Mouse (Mus musculus): ENCODE results near the gene Plet1.

The Plet1 gene

GRCm38 (mm10) chr9:50494311-50494710 lies at the start of gene Plet1:
Gene Plet1, plus strand, starts transcription at chr9:50494525.
- DNase-seq (ENCODE audit: low read depth, low spot score) = no peak

- DNase-seq (ENCODE audit: low read depth, low spot score) = no peak
Measured at GRCm38 (mm10) chr9:50449048-50449447, 45.3 kb upstream of the Plet1 start.

- DNase-seq (ENCODE audit: low read depth, low spot score) = peak; percentile 41
Measured at GRCm38 (mm10) chr9:50451456-50452218, 42.7 kb upstream of the Plet1 start.

- peak; percentile 91 for DNase-seq (ENCODE audit: low read depth, low spot score)
Measured at GRCm38 (mm10) chr9:50452303-50452775, 42.0 kb upstream of the Plet1 start.

- no peak for DNase-seq (ENCODE audit: low read depth, low spot score)
Measured at GRCm38 (mm10) chr9:50457596-50457995, 36.7 kb upstream of the Plet1 start.

- no peak for DNase-seq (ENCODE audit: low read depth, low spot score)
Measured at GRCm38 (mm10) chr9:50459537-50459936, 34.8 kb upstream of the Plet1 start.

GRCm38 (mm10) chr9:50462494-50463204 lies 31.7 kb upstream of the Plet1 start:
- peak; percentile 65 for DNase-seq (ENCODE audit: low read depth, low spot score)

- DNase-seq (ENCODE audit: low read depth, low spot score) = no peak
Measured at GRCm38 (mm10) chr9:50463205-50463508, 31.2 kb upstream of the Plet1 start.

- no peak for DNase-seq (ENCODE audit: low read depth, low spot score)
Measured at GRCm38 (mm10) chr9:50470377-50471100, 23.8 kb upstream of the Plet1 start.

GRCm38 (mm10) chr9:50471181-50471901 lies 23.0 kb upstream of the Plet1 start:
- no peak for DNase-seq (ENCODE audit: low read depth, low spot score)

- DNase-seq (ENCODE audit: low read depth, low spot score) = no peak
Measured at GRCm38 (mm10) chr9:50475318-50475717, 19.0 kb upstream of the Plet1 start.

GRCm38 (mm10) chr9:50475745-50476144 lies 18.6 kb upstream of the Plet1 start:
- no peak for DNase-seq (ENCODE audit: low read depth, low spot score)

GRCm38 (mm10) chr9:50476651-50477050 lies 17.7 kb upstream of the Plet1 start:
- DNase-seq (ENCODE audit: low read depth, low spot score) = no peak

- DNase-seq (ENCODE audit: low read depth, low spot score) = no peak
Measured at GRCm38 (mm10) chr9:50477270-50477669, 17.1 kb upstream of the Plet1 start.

- DNase-seq (ENCODE audit: low read depth, low spot score) = no peak
Measured at GRCm38 (mm10) chr9:50478826-50479225, 15.5 kb upstream of the Plet1 start.

GRCm38 (mm10) chr9:50479476-50479875 lies 14.8 kb upstream of the Plet1 start:
- no peak for DNase-seq (ENCODE audit: low read depth, low spot score)

GRCm38 (mm10) chr9:50482743-50483142 lies 11.6 kb upstream of the Plet1 start:
- no peak for DNase-seq (ENCODE audit: low read depth, low spot score)

GRCm38 (mm10) chr9:50485521-50485920 lies 8.8 kb upstream of the Plet1 start:
- no peak for DNase-seq (ENCODE audit: low read depth, low spot score)

- DNase-seq (ENCODE audit: low read depth, low spot score) = no peak
Measured at GRCm38 (mm10) chr9:50490836-50491235, 3.5 kb upstream of the Plet1 start.

GRCm38 (mm10) chr9:50491531-50492045 lies 2.7 kb upstream of the Plet1 start:
- DNase-seq (ENCODE audit: low read depth, low spot score) = no peak

- no peak for DNase-seq (ENCODE audit: low read depth, low spot score)
Measured at GRCm38 (mm10) chr9:50493777-50494176, 548 bp upstream of the Plet1 start.
